Mouse (Mus musculus) MEL (cell line): Measurements from ENCODE around the gene Tex2.

ENCODE experiments used
- CTCF ChIP-seq, 3 experiments: IDR thresholded peaks in 2 of 3; conservative IDR thresholded peaks in 1 of 3; 2 replicates each; pipeline ENCODE4 v1.5.1; 2011 to 2012; ENCODE audit warnings: low read length in 3 of 3, low read depth in 2 of 3, mild to moderate bottlenecking in 2 of 3, improper control_type of control experiment in 1 of 3, inconsistent platforms in 1 of 3, mixed read lengths in 1 of 3, moderate library complexity in 1 of 3; ENCODE audit not compliant: control insufficient read depth in 1 of 3, insufficient read depth in 1 of 3, poor library complexity in 1 of 3, severe bottlenecking in 1 of 3
- ELF1 ChIP-seq: IDR thresholded peaks from 2 replicates; pipeline ENCODE4 v1.6.1; 2014; ENCODE audit warnings: low read depth, mild to moderate bottlenecking, inconsistent platforms, low read length, improper control_type of control experiment, moderate library complexity
- HCFC1 ChIP-seq: IDR thresholded peaks from 2 replicates; pipeline ENCODE4 v1.6.1; 2012; ENCODE audit warnings: low read depth, mild to moderate bottlenecking, inconsistent platforms, low read length, improper control_type of control experiment, moderate library complexity
- MAZ ChIP-seq: IDR thresholded peaks from 2 replicates; pipeline ENCODE4 v1.6.1; 2012; ENCODE audit warnings: low read depth, mild to moderate bottlenecking, inconsistent platforms, low read length, improper control_type of control experiment
- POLR2A ChIP-seq, 2 experiments: IDR thresholded peaks; 2 replicates each; pipeline ENCODE4 v1.6.1; 2011 to 2012; ENCODE audit warnings: low read length in 2 of 2, mild to moderate bottlenecking in 2 of 2, control low read depth in 1 of 2, improper control_type of control experiment in 1 of 2, low read depth in 1 of 2, moderate library complexity in 1 of 2; ENCODE audit not compliant: control insufficient read depth in 1 of 2, insufficient read depth in 1 of 2, poor library complexity in 1 of 2
- RAD21 ChIP-seq: IDR thresholded peaks from 2 replicates; pipeline ENCODE4 v1.6.1; 2011; ENCODE audit warnings: mild to moderate bottlenecking, low read depth, low read length, improper control_type of control experiment
- TBP ChIP-seq: IDR thresholded peaks from 2 replicates; pipeline ENCODE4 v1.8.0; 2011; ENCODE audit warnings: low read depth, low read length, improper control_type of control experiment
- UBTF ChIP-seq: IDR thresholded peaks from 2 replicates; pipeline ENCODE4 v1.6.1; 2012; ENCODE audit warnings: low read depth, mild to moderate bottlenecking, inconsistent platforms, low read length, improper control_type of control experiment, moderate library complexity, borderline replicate concordance; ENCODE audit not compliant: insufficient read depth
- ZC3H11A ChIP-seq: IDR thresholded peaks from 2 replicates; pipeline ENCODE4 v1.6.1; 2012; ENCODE audit warnings: low read depth, mild to moderate bottlenecking, inconsistent platforms, low read length, improper control_type of control experiment
- ZKSCAN1 ChIP-seq: IDR thresholded peaks from 2 replicates; pipeline ENCODE4 v1.6.1; 2012; ENCODE audit warnings: low read depth, mild to moderate bottlenecking, inconsistent platforms, low read length, improper control_type of control experiment, moderate library complexity
- ZMIZ1 ChIP-seq: IDR thresholded peaks from 2 replicates; pipeline ENCODE4 v1.6.1; 2012; ENCODE audit warnings: low read depth, mild to moderate bottlenecking, inconsistent platforms, low read length, improper control_type of control experiment, moderate library complexity
- ZNF384 ChIP-seq: IDR thresholded peaks from 2 replicates; pipeline ENCODE4 v1.6.1; 2012; ENCODE audit warnings: low read depth, mild to moderate bottlenecking, inconsistent platforms, low read length, improper control_type of control experiment

DNA sequence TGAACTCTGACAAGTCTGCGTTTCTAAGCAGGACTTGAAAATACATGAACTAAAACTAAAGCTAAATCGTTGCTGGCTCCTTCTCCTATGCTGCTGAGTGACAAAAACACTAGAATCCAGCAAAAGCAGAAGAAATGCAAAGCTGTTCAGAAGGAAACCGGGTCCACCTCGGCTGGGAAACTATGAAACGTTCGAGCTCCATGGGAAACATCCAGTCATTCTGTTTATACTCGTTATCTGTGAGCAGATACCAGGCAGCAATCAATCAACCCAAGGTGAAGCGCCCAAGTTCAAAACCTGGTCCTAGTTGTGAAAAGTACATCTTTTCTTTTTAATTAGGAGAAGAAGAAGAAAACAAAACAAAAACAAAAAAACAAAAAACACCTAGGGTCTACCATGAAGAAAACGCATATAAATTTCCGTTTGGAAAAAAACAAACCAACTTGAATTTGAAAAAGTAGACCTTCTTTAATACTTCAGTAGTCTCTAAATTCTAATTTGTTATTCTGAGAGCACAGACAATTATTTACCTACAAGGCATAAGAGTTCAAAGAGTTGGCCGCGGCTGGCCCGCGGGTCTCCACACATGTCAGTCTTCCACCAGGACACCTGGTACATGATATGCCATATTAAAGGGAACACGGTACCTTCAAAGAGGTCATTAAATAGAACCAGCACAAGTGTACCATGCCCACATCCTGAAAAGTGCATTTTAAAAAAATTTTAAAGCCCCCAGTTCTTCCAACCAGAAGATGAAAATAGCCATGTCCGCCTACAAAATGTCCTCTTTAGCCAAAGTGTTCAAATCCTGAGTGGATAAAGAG is 127.0 kb downstream of the Tex2 start:
- TF ChIP-seq RAD21 (no peak), CTCF (IDR thresholded peaks at IDR 0.05 in 2 of 3, conservative IDR thresholded peaks at IDR 0.05 in 1 of 3; ENCODE audit: control insufficient read depth in 1 of 3, insufficient read depth in 1 of 3, low read depth in 2 of 3, low read length in 3 of 3, poor library complexity in 1 of 3, severe bottlenecking in 1 of 3) (no peak), HCFC1 (no peak), TBP (peak; percentile 31; the same call in 1 of the 2 replicates), POLR2A (IDR thresholded peaks at IDR 0.05; ENCODE audit: control insufficient read depth in 1 of 2, insufficient read depth in 1 of 2, low read depth in 1 of 2, low read length in 2 of 2, poor library complexity in 1 of 2) (no peak), ELF1 (no peak), MAZ (no peak), ZMIZ1 (no peak), ZC3H11A (no peak), UBTF (no peak), ZNF384 (0 out of 2 replicates have a peak, but pooled peaks have one; percentile 9), ZKSCAN1 (peak; percentile 20; the same call in 1 of the 2 replicates)
